Mouse (Mus musculus) small intestine, adult 2 months (tissue): ENCODE results near the gene Hspa1l. TPM values are rescaled to one million over a fixed set of nuclear protein-coding genes. Genes with fewer than 3 reads are reported as not detected.
A peak's percentile ranks its signal among the peaks of the same experiment; 100 is the strongest.
"Not testable (repeated sequence)": the region's sequence is repeated elsewhere in the genome, so short reads cannot be mapped to it uniquely, and the experiment has no call there.

Experiments used
- H3K27ac ChIP-seq: fragments of 200-500 bp; 2 replicates; pipeline ENCODE4 v1.5.1; 2012; ENCODE audit warnings: low read depth, low read length, control low read depth, inconsistent platforms; ENCODE audit not compliant: insufficient read depth
- H3K27me3 ChIP-seq: fragments of 200-500 bp; 2 replicates; pipeline ENCODE4 v1.6.1; 2012; ENCODE audit warnings: mild to moderate bottlenecking, moderate library complexity, low read length, inconsistent platforms; ENCODE audit not compliant: control insufficient read depth, insufficient read depth
- H3K36me3 ChIP-seq: fragments of 200-500 bp; 2 replicates; pipeline ENCODE4 v1.6.1; 2012; ENCODE audit warnings: mild to moderate bottlenecking, low read length, control low read depth, inconsistent platforms; ENCODE audit not compliant: control insufficient read depth, insufficient read depth
- H3K4me1 ChIP-seq: fragments of 200-500 bp; 2 replicates; pipeline ENCODE4 v1.6.1; 2012; ENCODE audit warnings: low read length, inconsistent platforms, mixed read lengths; ENCODE audit not compliant: control insufficient read depth, insufficient read depth, insufficient read length
- H3K4me3 ChIP-seq: fragments of 200-500 bp; 2 replicates; pipeline ENCODE4 v1.5.1; 2012; ENCODE audit warnings: low read depth, mild to moderate bottlenecking, control low read depth, inconsistent platforms, low read length, moderate library complexity
- CTCF ChIP-seq: fragments of 200-500 bp; IDR thresholded peaks from 2 replicates; pipeline ENCODE4 v1.5.1; 2012; ENCODE audit warnings: low read depth, mild to moderate bottlenecking, control low read depth, inconsistent platforms, low read length, moderate library complexity, mixed read lengths; ENCODE audit not compliant: insufficient replicate concordance, insufficient read length; ENCODE audit errors: extremely low read depth
- POLR2A ChIP-seq: fragments of 200-500 bp; IDR thresholded peaks from 2 replicates; pipeline ENCODE4 v1.6.1; 2012; ENCODE audit warnings: low read depth, mild to moderate bottlenecking, control low read depth, inconsistent platforms, low read length, moderate library complexity
- WGBS: fragments of 180-500 bp; shearing (Covaris S2); methylation state at CpG from one replicate; pipeline ENCODE4 v1.1.7; 2018; 5-methylcytosine and 5-hydroxymethylcytosine counted together
- polyA plus RNA-seq: library from polyadenylated mRNA; depleted of rRNA; stranded (reverse); fragments of >200 nt; gene quantifications from 2 replicates; pipeline ENCODE4 v1.2.3, GENCODE M21; 2012

Gene Hspa1l
- polyA plus RNA-seq, 1 experiment: 0.06 TPM

DNA sequence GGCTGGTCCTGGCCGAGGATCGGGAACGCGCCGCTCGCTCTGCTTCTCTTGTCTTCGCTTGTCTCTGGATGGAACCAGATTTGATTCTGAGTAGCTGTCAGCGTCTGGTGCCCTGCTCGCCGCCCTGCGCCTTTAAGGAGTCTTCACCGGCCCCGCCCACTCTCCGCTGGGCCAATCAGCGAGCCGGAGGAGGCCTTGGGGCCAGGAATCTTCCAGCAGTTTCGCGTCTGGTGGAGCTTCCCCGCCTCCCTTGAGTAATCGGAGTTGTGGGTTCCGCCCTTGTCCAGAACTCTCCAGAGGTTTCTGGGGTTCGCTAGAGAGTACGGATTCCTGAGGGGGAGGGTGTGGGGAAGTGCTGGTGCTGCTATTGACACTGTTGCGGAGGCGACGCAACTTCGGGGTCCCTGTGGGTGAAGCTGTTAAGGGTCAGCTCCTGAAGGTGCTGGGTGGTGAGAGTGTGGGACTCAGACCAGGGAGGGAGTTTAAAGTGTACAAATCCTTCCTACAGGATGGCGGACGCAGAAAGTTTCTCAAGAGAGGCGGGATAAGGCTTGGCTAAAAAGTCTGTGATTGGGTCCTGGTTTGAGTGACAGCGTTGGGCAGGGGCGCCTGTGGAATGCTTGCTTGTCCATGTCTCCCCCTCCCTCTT, 13.2 kb upstream of the Hspa1l start, which contains the start of gene Hspa1b:
Gene Hspa1b, minus strand, starts transcription at position 109 of the 649 bp plus-strand sequence.
- not testable (repeated sequence) for H3K4me1 ChIP-seq, H3K27me3 ChIP-seq, H3K36me3 ChIP-seq
- TF ChIP-seq POLR2A: peak; percentile 75; the same call in 1 of the 2 replicates
- WGBS: 1% methylated on average over 32 of the region's 32 CpGs
- Histone ChIP-seq H3K4me3 (peak within 1 kb of the TSS; percentile 77), H3K27ac (peak within 1 kb of the TSS; percentile 96)

GRCm38 (mm10) chr17:34959881-34960515, 12.5 kb upstream of the Hspa1l start:
- TF ChIP-seq CTCF (no peak), POLR2A (no peak)
- Histone ChIP-seq H3K4me3 (peak overlapping the region; percentile 77), H3K27me3 (no peaks in the 10 kb centered on the region), H3K27ac (peak overlapping the region; percentile 96), H3K36me3 (no peaks in the 10 kb centered on the region), H3K4me1 (0 out of 2 replicates have a peak, but pooled peaks cover 2% of the 10 kb centered on the region)
- 7% methylated on average over 12 of the region's 12 CpGs for WGBS

GRCm38 (mm10) chr17:34960702-34961493, 11.6 kb upstream of the Hspa1l start:
- no peak for TF ChIP-seq CTCF
- TF ChIP-seq POLR2A: no peak
- H3K4me1 ChIP-seq: 0 out of 2 replicates have a peak, but pooled peaks cover 2% of the 10 kb centered on the region
- H3K27me3 ChIP-seq: no peaks in the 10 kb centered on the region
- no peak overlapping the region for H3K4me3 ChIP-seq
- H3K27ac ChIP-seq: peak overlapping the region; percentile 80
- H3K36me3 ChIP-seq: no peaks in the 10 kb centered on the region

- WGBS: 47% methylated on average over 3 of the region's 3 CpGs
These were observed 10.4 kb upstream of the Hspa1l start for GRCm38 (mm10) chr17:34962125-34962524.

GRCm38 (mm10) chr17:34962841-34963240, 9.7 kb upstream of the Hspa1l start:
- no peaks in the 10 kb centered on the region for H3K4me1 ChIP-seq
- H3K27ac ChIP-seq: no peak overlapping the region; the same call in 1 of the 2 replicates
- no peaks in the 10 kb centered on the region for H3K36me3 ChIP-seq
- WGBS: 65% methylated on average over 1 of the region's 1 CpGs
- H3K27me3 ChIP-seq: no peaks in the 10 kb centered on the region
- TF ChIP-seq POLR2A: no peak
- TF ChIP-seq CTCF: no peak
- no peak overlapping the region for H3K4me3 ChIP-seq

More at GRCm38 (mm10) chr17:34962125-34962524, 10.4 kb upstream of the Hspa1l start:
- Histone ChIP-seq H3K36me3 (no peaks in the 10 kb centered on the region), H3K27ac (peak overlapping the region; percentile 32; the same call in 1 of the 2 replicates), H3K4me1 (no peaks in the 10 kb centered on the region), H3K27me3 (no peaks in the 10 kb centered on the region), H3K4me3 (no peak overlapping the region)
- TF ChIP-seq POLR2A: no peak

DNA sequence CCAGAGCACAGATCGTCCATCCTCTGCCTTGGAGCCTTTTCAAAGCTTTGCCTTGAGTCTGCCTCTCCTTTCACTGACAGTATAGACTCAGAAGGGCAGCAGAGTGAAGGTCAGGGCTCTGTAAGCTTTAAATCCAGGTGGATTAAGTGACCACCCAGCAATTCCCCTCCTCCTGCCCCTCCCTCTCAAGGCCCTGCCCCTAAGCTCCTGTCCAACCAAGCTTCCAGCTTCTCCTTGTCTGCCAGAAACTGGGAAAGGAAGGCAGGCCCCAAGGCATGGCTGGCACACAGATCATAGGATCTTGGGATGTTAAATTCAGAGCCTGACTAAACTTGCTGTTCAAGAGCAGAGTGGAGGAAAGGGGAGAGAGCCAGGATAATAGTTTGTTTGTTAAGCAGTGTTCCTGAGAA, 7.9 kb upstream of the Hspa1l start:
- Histone ChIP-seq H3K4me3 (no peak overlapping the region), H3K4me1 (no peaks in the 10 kb centered on the region), H3K27me3 (peaks cover 5% of the 10 kb centered on the region; the same call in 1 of the 2 replicates), H3K27ac (no peak overlapping the region), H3K36me3 (no peaks in the 10 kb centered on the region)
- no peak for TF ChIP-seq CTCF
- no peak for TF ChIP-seq POLR2A
- WGBS: 33% methylated on average over 1 of the region's 1 CpGs

- Histone ChIP-seq H3K36me3 (no peaks in the 10 kb centered on the region), H3K4me1 (no peaks in the 10 kb centered on the region), H3K27me3 (peaks cover 5% of the 10 kb centered on the region; the same call in 1 of the 2 replicates), H3K27ac (no peak overlapping the region), H3K4me3 (no peak overlapping the region)
- 35% methylated on average over 5 of the region's 5 CpGs for WGBS
- no peak for TF ChIP-seq CTCF
- TF ChIP-seq POLR2A: no peak
These were observed 6.9 kb upstream of the Hspa1l start for GRCm38 (mm10) chr17:34965627-34966026.

DNA sequence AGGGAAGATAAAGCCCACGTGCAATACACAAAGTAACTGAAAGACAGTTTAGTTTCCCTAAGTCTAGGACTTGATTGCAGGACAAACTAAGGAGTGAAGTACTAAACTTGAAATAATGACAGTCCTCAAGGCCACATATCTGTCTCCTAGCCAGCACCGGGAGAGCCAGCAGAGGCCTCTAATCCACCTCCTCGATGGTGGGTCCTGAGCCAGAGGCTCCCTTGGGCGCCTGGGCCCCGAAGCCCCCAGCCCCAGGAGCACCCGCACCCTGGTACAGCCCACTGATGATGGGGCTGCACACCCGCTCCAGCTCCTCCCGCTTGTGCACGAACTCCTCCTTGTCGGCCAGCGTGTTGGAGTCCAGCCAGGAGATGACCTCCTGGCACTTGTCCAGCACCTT, 2.7 kb upstream of the Hspa1l start, which contains the start of gene Gm20481:
Gene Gm20481, plus strand, starts transcription at position 91 of the 400 bp plus-strand sequence.
- H3K36me3 ChIP-seq, H3K27ac ChIP-seq, H3K27me3 ChIP-seq, H3K4me3 ChIP-seq, H3K4me1 ChIP-seq: not testable (repeated sequence)
- 47% methylated on average over 8 of the region's 11 CpGs for WGBS

GRCm38 (mm10) chr17:34970850-34971249, 1.7 kb upstream of the Hspa1l start:
- not testable (repeated sequence) for H3K27me3 ChIP-seq, H3K4me1 ChIP-seq, H3K4me3 ChIP-seq, H3K27ac ChIP-seq, H3K36me3 ChIP-seq
- WGBS: 31% methylated on average over 26 of the region's 37 CpGs

GRCm38 (mm10) chr17:34971694-34972068, 822 bp upstream of the Hspa1l start:
- H3K27me3 ChIP-seq, H3K4me1 ChIP-seq, H3K36me3 ChIP-seq, H3K27ac ChIP-seq: not testable (repeated sequence)
- peak overlapping the region; percentile 62 for H3K4me3 ChIP-seq
- 1% methylated on average over 32 of the region's 43 CpGs for WGBS
